Mouse (Mus musculus) central nervous system, embryonic 14 days (tissue): ENCODE measurements around the gene Fads2. TPM values are rescaled to one million over a fixed set of nuclear protein-coding genes. Genes with fewer than 3 reads are reported as not detected.

Experiments used
- polyA plus RNA-seq: library from polyadenylated mRNA; depleted of rRNA; stranded (reverse); fragments of >200 nt; gene quantifications from 2 replicates; pipeline ENCODE4 v1.2.3, GENCODE M21; 2012; rRNA removed

The Fads2 gene
- 147 and 162 TPM in 2 replicates for polyA plus RNA-seq

GRCm38 (mm10) chr19:10101341-10102053, at the start of gene Fads2:
Gene Fads2, minus strand, starts transcription at chr19:10101746.

DNA sequence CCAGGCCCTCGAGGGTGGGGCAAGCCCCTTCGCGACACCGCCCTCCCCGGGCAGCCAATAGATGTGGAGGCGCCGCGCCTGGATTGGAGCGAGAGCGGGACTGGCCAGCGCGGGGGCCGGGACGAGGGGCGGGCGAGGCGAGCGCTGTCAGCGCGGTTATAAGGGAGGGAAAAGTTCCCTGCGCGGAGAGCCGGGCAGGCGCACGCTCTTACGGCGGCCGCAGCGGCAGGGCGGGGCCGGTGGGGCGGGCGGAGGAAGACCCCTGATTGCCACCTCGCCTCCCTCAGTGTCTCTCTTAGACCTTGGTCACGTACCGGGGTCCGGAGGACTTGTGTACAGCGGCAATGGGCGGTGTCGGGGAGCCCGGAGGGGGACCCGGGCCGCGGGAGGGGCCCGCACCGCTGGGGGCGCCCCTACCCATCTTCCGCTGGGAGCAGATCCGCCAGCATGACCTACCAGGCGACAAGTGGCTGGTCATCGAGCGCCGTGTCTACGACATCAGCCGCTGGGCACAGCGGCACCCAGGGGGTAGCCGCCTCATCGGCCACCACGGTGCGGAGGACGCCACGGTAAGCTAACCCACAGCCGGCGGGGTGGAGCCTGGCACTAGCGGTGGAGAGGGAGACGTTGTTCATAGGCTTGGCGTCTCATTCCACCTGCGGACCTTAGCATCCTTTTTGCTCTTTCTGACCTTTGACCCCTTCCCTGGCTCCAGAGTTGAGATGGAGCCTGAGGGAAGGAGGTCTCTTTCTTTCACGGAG, 60.0 kb downstream of the Fads2 start, which contains the start of gene Fads3:
Gene Fads3, plus strand, starts transcription at position 182 of the 761 bp plus-strand sequence.

Other genes with a start within 250 kb of the Fads2 start
- 42.0 and 47.0 TPM in 2 replicates for gene Incenp, start 202.2 kb downstream of the Fads2 start, polyA plus RNA-seq
- gene Fth1, start 121.1 kb downstream of the Fads2 start, polyA plus RNA-seq = 769 and 784 TPM in 2 replicates
- 0.91 and 0.99 TPM in 2 replicates for gene Best1, start 100.1 kb downstream of the Fads2 start, polyA plus RNA-seq
- 21.0 and 26.4 TPM in 2 replicates for gene Rab3il1, start 100.1 kb downstream of the Fads2 start, polyA plus RNA-seq
- 35.8 and 40.4 TPM in 2 replicates for gene Fads3, start 60.2 kb downstream of the Fads2 start, polyA plus RNA-seq
- gene Fads1, start 81.1 kb upstream of the Fads2 start, polyA plus RNA-seq = 125 and 133 TPM in 2 replicates
- 151 TPM in 2 replicates for gene Tmem258, start 102.3 kb upstream of the Fads2 start, polyA plus RNA-seq
- 28.4 and 35.3 TPM in 2 replicates for gene Fen1, start 102.4 kb upstream of the Fads2 start, polyA plus RNA-seq
- gene Myrf, start 139.0 kb upstream of the Fads2 start, polyA plus RNA-seq = 1.3 and 1.9 TPM in 2 replicates
- gene Dagla, start 203.1 kb upstream of the Fads2 start, polyA plus RNA-seq = 15.1 and 16.4 TPM in 2 replicates